Mouse (Mus musculus) C2C12 (cell line): ENCODE measurements around the gene Sos2. TPM values are rescaled to one million over a fixed set of nuclear protein-coding genes. Genes with fewer than 3 reads are reported as not detected.
A peak's percentile ranks its signal among the peaks of the same experiment; 100 is the strongest.
"Not testable (repeated sequence)": the region's sequence is repeated elsewhere in the genome, so short reads cannot be mapped to it uniquely, and the experiment has no call there.

ENCODE experiments used
- H3K27me3 ChIP-seq: one replicate; pipeline ENCODE4 v1.6.1; 2011; ENCODE audit not compliant: control insufficient read depth, insufficient read depth, insufficient read length
- H3K36me3 ChIP-seq: one replicate; pipeline ENCODE4 v1.6.1; 2011; ENCODE audit not compliant: control insufficient read depth, insufficient read depth
- H3K4me3 ChIP-seq: one replicate; pipeline ENCODE4 v1.5.1; 2011; ENCODE audit warnings: mild to moderate bottlenecking, control low read depth; ENCODE audit not compliant: poor library complexity, insufficient read depth, severe bottlenecking
- H3K79me2 ChIP-seq: one replicate; pipeline ENCODE4 v1.6.1; 2011; ENCODE audit not compliant: control insufficient read depth, insufficient read depth
- H3K79me3 ChIP-seq: one replicate; pipeline ENCODE4 v1.6.1; 2011; ENCODE audit warnings: low read depth, control low read depth
- H3ac ChIP-seq: one replicate; pipeline ENCODE3; 2011; ENCODE audit warnings: low read depth; ENCODE audit not compliant: control insufficient read depth, insufficient read length
- CEBPB ChIP-seq: IDR thresholded peaks from one replicate; pipeline ENCODE4 v1.6.1; 2011; ENCODE audit warnings: low read depth, mild to moderate bottlenecking, control low read depth, moderate library complexity
- CTCF ChIP-seq: IDR thresholded peaks from one replicate; pipeline ENCODE4 v1.5.1; 2011; ENCODE audit not compliant: control insufficient read depth, insufficient read depth, insufficient read length
- FOSL1 ChIP-seq: IDR thresholded peaks from one replicate; pipeline ENCODE4 v1.8.0; 2011; ENCODE audit warnings: mild to moderate bottlenecking, low read length; ENCODE audit not compliant: poor library complexity, insufficient read depth, severe bottlenecking
- MAX ChIP-seq: IDR thresholded peaks from one replicate; pipeline ENCODE4 v1.6.1; 2011; ENCODE audit warnings: mild to moderate bottlenecking, control low read depth
- MYOD1 ChIP-seq: IDR thresholded peaks from one replicate; pipeline ENCODE4 v1.6.1; 2011; ENCODE audit warnings: low read depth; ENCODE audit not compliant: control insufficient read depth, insufficient read length
- MYOG ChIP-seq: IDR thresholded peaks from one replicate; pipeline ENCODE4 v1.6.1; 2011; ENCODE audit not compliant: control insufficient read depth, insufficient read length; ENCODE audit errors: extremely low read depth
- USF1 ChIP-seq: IDR thresholded peaks from one replicate; pipeline ENCODE4 v1.6.1; 2011; ENCODE audit warnings: low read depth, mild to moderate bottlenecking, control low read depth, moderate library complexity
- polyA plus RNA-seq: library from polyadenylated mRNA; unstranded; fragments of >200 nt; fragmentation: generic; extraction: Trizol; gene quantifications from one replicate; pipeline ENCODE4 v1.2.1, GENCODE M21; 2012; ENCODE audit warnings: missing spikeins

Sos2 gene
- polyA plus RNA-seq, 1 experiment: 3.0 TPM

- H3K36me3 ChIP-seq: peaks cover 12% of the 10 kb centered on the region
- no peaks in the 10 kb centered on the region for H3K79me3 ChIP-seq
- no peaks in the 10 kb centered on the region for H3K79me2 ChIP-seq
- H3K4me3 ChIP-seq: no peak overlapping the region
- no peak for TF ChIP-seq FOSL1
- TF ChIP-seq MAX: no peak
- TF ChIP-seq CTCF: no peak
- no peak for TF ChIP-seq USF1
- no peak for TF ChIP-seq MYOG
- no peak for TF ChIP-seq MYOD1
- TF ChIP-seq CEBPB: no peak
- H3ac ChIP-seq: no peak overlapping the region
- no peaks in the 10 kb centered on the region for H3K27me3 ChIP-seq
Observed at GRCm38 (mm10) chr12:69642877-69643276, 38.8 kb downstream of the Sos2 start.

- H3K27me3 ChIP-seq: no peaks in the 10 kb centered on the region
- no peaks in the 10 kb centered on the region for H3K79me2 ChIP-seq
- peaks cover 18% of the 10 kb centered on the region for H3K36me3 ChIP-seq
- no peak overlapping the region for H3ac ChIP-seq
- H3K79me3 ChIP-seq: no peaks in the 10 kb centered on the region
- H3K4me3 ChIP-seq: no peak overlapping the region
- TF ChIP-seq CTCF (no peak), MAX (no peak), USF1 (no peak), FOSL1 (no peak), MYOG (no peak), MYOD1 (no peak), CEBPB (no peak)
Observed at GRCm38 (mm10) chr12:69634761-69635160, 46.9 kb downstream of the Sos2 start.

- not testable (repeated sequence) for H3K4me3 ChIP-seq, H3K27me3 ChIP-seq, H3K79me3 ChIP-seq, H3K79me2 ChIP-seq, H3ac ChIP-seq
- H3K36me3 ChIP-seq: peaks cover 23% of the 10 kb centered on the region
Observed at GRCm38 (mm10) chr12:69618590-69618989, 63.1 kb downstream of the Sos2 start.

- H3K4me3 ChIP-seq: no peak overlapping the region
- no peak for TF ChIP-seq MYOD1
- no peak for TF ChIP-seq CTCF
- no peak for TF ChIP-seq USF1
- TF ChIP-seq MAX: no peak
- no peak for TF ChIP-seq CEBPB
- TF ChIP-seq FOSL1: no peak
- no peak for TF ChIP-seq MYOG
- no peaks in the 10 kb centered on the region for H3K27me3 ChIP-seq
- H3K79me3 ChIP-seq: no peaks in the 10 kb centered on the region
- H3K36me3 ChIP-seq: peaks cover 27% of the 10 kb centered on the region
- H3K79me2 ChIP-seq: no peaks in the 10 kb centered on the region
- H3ac ChIP-seq: no peak overlapping the region
Observed at GRCm38 (mm10) chr12:69604367-69604766, 77.3 kb downstream of the Sos2 start.

- Histone ChIP-seq H3K79me2 (no peaks in the 10 kb centered on the region), H3K79me3 (no peaks in the 10 kb centered on the region), H3ac (no peak overlapping the region), H3K27me3 (no peaks in the 10 kb centered on the region), H3K4me3 (no peak overlapping the region), H3K36me3 (peaks cover 4% of the 10 kb centered on the region)
- TF ChIP-seq MYOD1 (peak; percentile 27), USF1 (no peak), MYOG (no peak), FOSL1 (no peak), CTCF (no peak), MAX (no peak), CEBPB (peak; percentile 48)
Observed at GRCm38 (mm10) chr12:69597446-69597845, 84.2 kb downstream of the Sos2 start.

- Histone ChIP-seq H3K79me2 (no peaks in the 10 kb centered on the region), H3ac (no peak overlapping the region), H3K27me3 (no peaks in the 10 kb centered on the region), H3K4me3 (no peak overlapping the region), H3K36me3 (peaks cover 5% of the 10 kb centered on the region), H3K79me3 (no peaks in the 10 kb centered on the region)
- TF ChIP-seq MYOG (no peak), CEBPB (no peak), FOSL1 (no peak), USF1 (no peak), MYOD1 (no peak), MAX (no peak), CTCF (no peak)
Observed at GRCm38 (mm10) chr12:69593130-69593529, 88.5 kb downstream of the Sos2 start.
